Mouse (Mus musculus) ES-Bruce4 (cell line): ENCODE results near the gene Top3b.

Source experiments
- CTCF ChIP-seq: IDR thresholded peaks from one replicate; pipeline ENCODE4 v1.8.1; 2011; ENCODE audit warnings: low read depth, low read length
- POLR2A ChIP-seq: IDR thresholded peaks from one replicate; pipeline ENCODE4 v1.8.1; 2011; ENCODE audit warnings: low read length; ENCODE audit not compliant: insufficient read depth

DNA sequence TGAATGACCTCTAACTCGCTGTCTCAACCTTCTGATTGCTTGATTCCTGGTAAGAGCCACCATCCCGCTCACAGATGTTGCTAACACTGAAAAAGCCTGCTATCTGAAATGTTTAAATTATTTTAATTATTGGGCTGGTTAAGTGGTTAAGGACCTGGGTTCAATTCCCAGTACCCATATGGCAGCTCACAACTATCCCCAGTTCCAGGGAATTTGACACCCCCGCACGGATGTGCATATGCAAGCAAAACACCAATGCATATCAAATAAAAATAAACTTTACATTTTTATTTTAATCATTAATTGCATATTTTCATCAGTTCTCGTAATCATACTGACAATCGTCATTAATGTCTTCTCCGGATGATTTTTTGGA, 307 bp upstream of the Top3b start:
- TF ChIP-seq CTCF (no peak), POLR2A (no peak)
